Mouse (Mus musculus): ENCODE measurements around the gene Dppa3.

Gene Dppa3

GRCm38 (mm10) chr6:122669406-122670200 is 43.4 kb downstream of the Dppa3 start:
- DNase-seq, result peak; percentile 94

GRCm38 (mm10) chr6:122670201-122670551 is 44.0 kb downstream of the Dppa3 start:
- no peak for DNase-seq

GRCm38 (mm10) chr6:122670841-122671240 is 44.6 kb downstream of the Dppa3 start:
- no peak for DNase-seq

- DNase-seq, result no peak
Observed at GRCm38 (mm10) chr6:122672746-122673145, 46.5 kb downstream of the Dppa3 start.
